Mouse (Mus musculus): Measurements from ENCODE around the gene Fam114a2.

Gene Fam114a2

DNA sequence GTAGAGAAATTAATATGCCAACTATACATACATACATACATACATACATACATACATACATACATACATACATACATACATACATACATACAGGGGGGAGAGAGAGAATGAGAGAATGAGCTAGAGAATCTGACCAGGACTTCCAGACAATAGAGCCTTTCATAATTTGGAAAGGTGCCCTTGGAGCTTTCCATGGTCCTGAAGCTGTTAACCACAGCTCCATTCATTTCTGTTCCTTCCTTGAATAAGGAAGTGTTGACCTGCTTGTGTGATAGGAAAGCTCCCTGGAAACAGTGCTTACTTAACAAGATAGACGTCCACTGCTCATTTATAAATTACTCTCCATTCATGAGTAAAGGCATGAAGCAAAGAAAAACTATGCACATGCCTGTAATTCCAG lies 84.3 kb downstream of the Fam114a2 start:
- DNase-seq (ENCODE audit: extremely low spot score, low spot score): no peak
